Mouse (Mus musculus) naive thymus-derived CD4-positive, alpha-beta T cell, adult 2 months (primary cell): Measurements from ENCODE around the gene Cyp2d10.
"Not testable (repeated sequence)": the region's sequence is repeated elsewhere in the genome, so short reads cannot be mapped to it uniquely, and the experiment has no call there.

Experiments used
- DNase-seq: peaks from one replicate; pipeline ENCODE4 v3.0.0-alpha.2; 2011; ENCODE audit warnings: low read depth

Gene Cyp2d10

GRCm38 (mm10) chr15:82395955-82396354 lies 11.0 kb downstream of the Cyp2d10 start:
- not testable (repeated sequence) for DNase-seq

- DNase-seq: not testable (repeated sequence)
Observed at GRCm38 (mm10) chr15:82393922-82394321, 13.1 kb downstream of the Cyp2d10 start, which contains the start of gene Cyp2d11. Cyp2d11 (minus strand) TSS chr15:82394022.

GRCm38 (mm10) chr15:82389916-82390315 lies 17.1 kb downstream of the Cyp2d10 start:
- DNase-seq: not testable (repeated sequence)

GRCm38 (mm10) chr15:82385729-82386128 lies 21.3 kb downstream of the Cyp2d10 start:
- DNase-seq: no peak

GRCm38 (mm10) chr15:82382441-82382840 lies 24.6 kb downstream of the Cyp2d10 start:
- no peak for DNase-seq

- no peak for DNase-seq
Observed at GRCm38 (mm10) chr15:82380714-82381062, 26.3 kb downstream of the Cyp2d10 start.

- peak; percentile 67 for DNase-seq
Observed at GRCm38 (mm10) chr15:82379871-82380713, 26.9 kb downstream of the Cyp2d10 start, which contains the start of gene Cyp2d22. Cyp2d22 (minus strand) TSS chr15:82380260.

- DNase-seq: no peak
Observed at GRCm38 (mm10) chr15:82379511-82379870, 27.5 kb downstream of the Cyp2d10 start.

GRCm38 (mm10) chr15:82378261-82379180 lies 28.5 kb downstream of the Cyp2d10 start:
- DNase-seq: no peak

- no peak for DNase-seq
Observed at GRCm38 (mm10) chr15:82377701-82378100, 29.3 kb downstream of the Cyp2d10 start.

GRCm38 (mm10) chr15:82376393-82377138 lies 30.4 kb downstream of the Cyp2d10 start:
- DNase-seq: no peak

- DNase-seq: no peak
Observed at GRCm38 (mm10) chr15:82375855-82376254, 31.1 kb downstream of the Cyp2d10 start.

- DNase-seq: no peak
Observed at GRCm38 (mm10) chr15:82374437-82374836, 32.6 kb downstream of the Cyp2d10 start.

- no peak for DNase-seq
Observed at GRCm38 (mm10) chr15:82372991-82373390, 34.0 kb downstream of the Cyp2d10 start.

GRCm38 (mm10) chr15:82372446-82372845 lies 34.5 kb downstream of the Cyp2d10 start:
- no peak for DNase-seq

GRCm38 (mm10) chr15:82368851-82369250 lies 38.1 kb downstream of the Cyp2d10 start:
- DNase-seq: no peak

GRCm38 (mm10) chr15:82368146-82368545 lies 38.8 kb downstream of the Cyp2d10 start:
- no peak for DNase-seq

- DNase-seq: peak; percentile 28
Observed at GRCm38 (mm10) chr15:82364561-82364960, 42.4 kb downstream of the Cyp2d10 start.

GRCm38 (mm10) chr15:82363801-82364200 lies 43.2 kb downstream of the Cyp2d10 start:
- DNase-seq: not testable (repeated sequence)

- DNase-seq: peak; percentile 18
Observed at GRCm38 (mm10) chr15:82362234-82362633, 44.8 kb downstream of the Cyp2d10 start.

GRCm38 (mm10) chr15:82361459-82362018 lies 45.5 kb downstream of the Cyp2d10 start:
- DNase-seq: peak; percentile 43
